Mouse (Mus musculus) spleen, postnatal 10 days (tissue): ENCODE results near the gene Arrdc2.
A peak's percentile ranks its signal among the peaks of the same experiment; 100 is the strongest.

ENCODE experiments used
- DNase-seq, 2 experiments: peaks; one replicate each; pipeline ENCODE4 v3.0.0; 2021 to 2022; ENCODE audit warnings: low spot score in 2 of 2

Gene Arrdc2

DNA sequence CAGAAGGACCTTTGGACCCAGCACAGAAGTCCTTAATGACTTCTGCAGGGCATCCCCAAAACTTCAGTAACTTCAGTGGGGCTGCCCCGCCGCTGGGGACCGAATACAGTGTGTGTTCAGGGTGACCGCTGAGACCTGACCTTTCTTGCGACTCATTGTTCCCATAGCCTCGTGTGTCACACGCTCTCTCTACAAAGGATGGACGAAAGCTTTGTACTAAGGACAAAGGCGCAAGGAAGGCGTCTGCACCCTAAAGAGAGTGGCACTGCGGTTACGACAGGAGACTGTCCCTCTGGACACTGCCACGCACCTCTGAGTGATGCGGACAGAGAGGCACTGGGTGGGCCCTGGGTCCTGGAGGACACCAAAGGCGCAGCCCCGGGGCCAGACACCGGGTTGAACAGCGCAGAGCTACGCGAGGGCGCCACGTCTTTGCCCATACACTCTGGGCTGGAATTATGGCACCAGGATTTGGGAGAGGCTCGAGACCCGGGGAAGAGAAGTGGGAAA, 25.2 kb upstream of the Arrdc2 start:
- DNase-seq: peak in 1 of 2 experiments; percentile 44

- peak in 1 of 2 experiments; percentile 38 for DNase-seq
Measured at GRCm38 (mm10) chr8:70863956-70864711, 24.6 kb upstream of the Arrdc2 start.

DNA sequence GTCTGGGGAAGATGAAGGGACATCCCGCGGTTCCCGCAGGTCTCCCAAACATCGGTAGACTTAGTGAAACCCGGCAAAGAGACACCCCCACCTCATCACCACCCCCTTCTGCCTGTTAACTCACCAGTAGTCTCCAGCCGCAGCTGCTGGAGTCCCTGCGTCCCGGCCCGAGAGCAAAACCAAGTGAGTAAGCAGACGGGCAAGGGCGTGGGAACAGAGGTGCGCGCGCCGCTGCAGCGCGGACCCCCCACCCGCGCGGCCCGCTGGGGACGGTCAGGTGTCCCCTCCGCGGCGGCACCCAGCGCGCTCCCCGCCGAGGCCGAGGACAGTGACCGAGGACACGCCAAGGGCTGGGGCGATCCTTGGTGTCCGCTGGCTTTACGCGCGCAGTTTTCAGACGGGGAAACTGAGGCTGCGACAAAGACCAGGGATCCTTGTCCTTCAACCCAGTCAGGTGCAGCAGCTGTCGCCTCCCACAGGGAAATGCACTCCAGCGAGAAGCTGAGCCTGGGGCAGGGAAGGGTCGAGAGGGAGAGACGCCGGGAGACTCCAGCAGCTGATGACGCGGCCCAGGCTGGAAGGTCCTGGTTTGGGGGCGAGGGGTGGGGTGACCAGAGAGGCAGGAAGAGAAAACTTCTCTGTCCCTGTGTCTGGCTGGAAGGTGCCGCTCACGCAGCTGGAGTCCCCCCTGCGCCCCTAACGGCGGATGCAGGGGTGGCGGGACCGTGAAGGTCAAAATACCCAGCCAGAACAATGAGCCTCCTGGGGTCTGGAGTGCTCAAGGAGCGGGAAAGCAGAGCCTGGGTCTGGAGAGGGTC, 23.5 kb upstream of the Arrdc2 start, which contains the start of gene Kcnn1:
Gene Kcnn1, minus strand, starts transcription at position 435 of the 818 bp plus-strand sequence.
- no peak for DNase-seq

GRCm38 (mm10) chr8:70857516-70857915, 18.0 kb upstream of the Arrdc2 start:
- no peak for DNase-seq

GRCm38 (mm10) chr8:70856541-70857197, 17.1 kb upstream of the Arrdc2 start:
- DNase-seq: peak in 1 of 2 experiments; percentile 73

- DNase-seq: no peak
Measured at GRCm38 (mm10) chr8:70856028-70856427, 16.5 kb upstream of the Arrdc2 start.

DNA sequence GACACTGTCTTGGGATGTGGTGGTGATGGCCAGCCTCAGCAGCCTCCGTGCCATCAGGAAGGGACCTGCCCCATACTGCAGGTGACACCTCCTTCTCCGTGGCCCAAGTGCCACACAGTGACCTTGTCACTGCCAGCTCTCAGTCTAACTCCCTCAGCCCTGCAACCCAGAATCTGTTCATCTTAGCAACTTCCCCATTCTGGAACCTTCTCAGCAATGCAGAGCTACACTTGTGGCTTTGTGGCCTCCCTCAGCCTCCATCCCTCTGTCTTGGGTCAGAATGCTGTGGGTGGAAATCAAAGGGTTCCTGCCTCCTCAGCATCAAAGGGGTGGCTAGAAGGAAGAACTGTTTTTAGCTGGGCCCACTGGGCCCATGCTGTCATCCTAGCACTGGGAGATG, 14.3 kb upstream of the Arrdc2 start:
- no peak for DNase-seq

GRCm38 (mm10) chr8:70852595-70853231, 13.2 kb upstream of the Arrdc2 start:
- DNase-seq: no peak

- DNase-seq: no peak
Measured at GRCm38 (mm10) chr8:70851837-70852236, 12.3 kb upstream of the Arrdc2 start.

DNA sequence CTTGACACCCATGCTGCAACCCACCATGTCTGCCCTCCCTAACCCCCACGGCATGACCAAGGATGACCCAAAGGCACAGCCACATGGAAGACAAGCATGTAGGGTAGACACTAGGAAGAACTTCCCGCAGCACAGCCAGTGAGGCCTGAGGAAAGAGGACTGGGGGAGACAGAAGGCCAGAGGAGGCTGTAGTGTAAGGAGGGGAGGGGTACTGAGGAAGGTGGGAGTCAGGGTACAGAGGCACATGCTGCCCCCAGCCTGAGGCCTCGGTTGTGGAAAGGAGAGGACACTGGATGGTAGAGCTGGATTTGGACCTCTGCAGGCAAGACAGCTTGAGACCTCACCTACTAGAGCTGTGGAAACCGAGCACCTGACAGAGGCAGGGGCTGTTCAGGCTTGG, 11.4 kb upstream of the Arrdc2 start:
- no peak for DNase-seq

DNA sequence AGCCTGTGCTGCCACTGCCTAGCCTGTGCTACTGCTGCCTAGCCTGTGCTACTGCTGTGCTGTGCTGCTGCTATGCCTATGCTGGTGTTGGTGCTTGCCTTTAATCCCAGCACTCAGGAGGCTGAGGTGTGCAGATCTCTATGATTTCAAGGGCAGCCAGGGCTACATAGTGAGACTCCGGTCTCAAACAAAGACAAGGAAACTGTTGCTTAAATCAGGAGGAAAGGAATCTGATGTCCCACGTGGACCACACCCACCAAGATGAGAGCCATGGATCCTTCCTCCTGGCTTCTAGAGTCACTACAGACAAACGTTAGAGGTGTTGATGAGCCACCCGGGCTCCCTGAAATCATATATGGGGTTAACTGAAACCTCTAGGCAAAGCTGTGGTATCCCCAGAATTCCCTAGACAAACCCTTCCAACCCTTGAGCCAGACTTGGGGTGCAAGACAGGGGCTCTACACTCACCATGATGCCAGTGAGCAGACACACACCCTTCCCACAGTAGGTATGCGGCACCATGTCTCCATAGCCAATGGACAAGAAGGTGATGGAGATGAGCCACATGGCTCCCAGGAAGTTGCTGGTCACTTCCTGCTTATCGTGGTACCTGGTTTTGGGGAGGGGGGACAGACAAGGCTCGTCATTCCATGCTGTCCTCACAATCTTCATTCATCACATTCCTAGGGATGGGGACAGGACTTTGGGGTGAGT, 10.8 kb upstream of the Arrdc2 start:
- no peak for DNase-seq

GRCm38 (mm10) chr8:70849333-70849990, 9.9 kb upstream of the Arrdc2 start:
- no peak for DNase-seq

DNA sequence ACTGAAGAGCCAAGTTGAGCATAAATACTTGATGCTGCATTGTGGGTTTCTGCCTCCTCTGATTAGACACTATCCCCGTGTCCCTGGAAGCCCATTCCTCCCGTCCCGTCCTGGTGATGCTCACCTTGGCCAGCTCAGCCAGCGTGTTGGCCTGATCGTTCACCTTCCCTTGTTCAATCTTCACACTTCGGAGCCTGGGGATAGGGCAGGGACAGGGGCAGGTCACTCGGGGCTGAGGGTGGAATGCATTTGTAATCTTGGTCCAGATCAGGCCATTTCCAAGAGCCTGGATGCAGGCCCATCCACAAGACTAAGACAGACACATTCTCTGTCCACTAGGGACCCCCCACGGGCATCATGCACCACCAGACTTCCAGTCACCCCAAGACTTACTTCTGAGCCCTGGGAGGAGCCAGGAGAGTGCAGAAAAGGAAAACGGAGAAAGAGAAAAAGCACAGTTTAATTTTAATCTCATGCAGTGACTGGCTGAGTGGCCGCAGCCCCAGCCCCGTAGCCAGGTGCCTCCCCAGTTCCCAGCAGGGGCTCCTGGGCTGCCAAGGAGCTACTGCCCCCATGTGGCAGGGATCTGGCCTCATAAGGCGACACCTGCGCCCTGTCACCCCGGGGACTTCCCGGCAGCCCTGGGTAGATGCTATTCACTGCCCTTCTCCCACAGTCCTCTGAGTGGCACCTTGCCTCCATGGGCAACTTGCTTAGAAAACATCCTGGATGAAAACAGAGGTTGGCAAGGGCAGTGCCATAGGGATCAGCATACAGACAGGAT, 7.0 kb upstream of the Arrdc2 start:
- DNase-seq: peak in 1 of 2 experiments; percentile 67

- no peak for DNase-seq
Measured at GRCm38 (mm10) chr8:70845108-70845507, 5.6 kb upstream of the Arrdc2 start.

- peak; percentile 97 for DNase-seq
Measured at GRCm38 (mm10) chr8:70844523-70844922, 5.0 kb upstream of the Arrdc2 start.

DNA sequence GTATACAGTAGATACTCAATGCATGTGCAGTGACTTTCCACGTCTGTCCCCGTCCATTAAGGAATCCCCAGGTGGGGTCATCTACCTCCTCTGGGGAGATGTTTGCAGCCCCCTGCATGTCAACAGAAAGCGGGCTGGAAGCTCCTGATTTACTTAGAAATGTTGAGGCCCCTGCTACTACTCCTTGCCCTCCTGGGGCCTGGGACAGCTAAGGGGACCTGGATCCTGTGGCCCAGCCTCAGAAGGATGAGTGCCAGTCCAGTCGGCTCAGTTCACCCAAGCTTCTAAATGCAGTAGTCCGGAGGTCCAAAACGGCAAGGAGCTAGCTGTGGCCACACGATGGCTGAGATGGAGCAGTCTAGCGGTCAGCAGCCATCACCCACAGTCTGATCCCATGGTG, 4.4 kb upstream of the Arrdc2 start:
- peak in 1 of 2 experiments; percentile 43 for DNase-seq

- DNase-seq: peak; percentile 69 to 73
Measured at GRCm38 (mm10) chr8:70843214-70843773, 3.8 kb upstream of the Arrdc2 start.

DNA sequence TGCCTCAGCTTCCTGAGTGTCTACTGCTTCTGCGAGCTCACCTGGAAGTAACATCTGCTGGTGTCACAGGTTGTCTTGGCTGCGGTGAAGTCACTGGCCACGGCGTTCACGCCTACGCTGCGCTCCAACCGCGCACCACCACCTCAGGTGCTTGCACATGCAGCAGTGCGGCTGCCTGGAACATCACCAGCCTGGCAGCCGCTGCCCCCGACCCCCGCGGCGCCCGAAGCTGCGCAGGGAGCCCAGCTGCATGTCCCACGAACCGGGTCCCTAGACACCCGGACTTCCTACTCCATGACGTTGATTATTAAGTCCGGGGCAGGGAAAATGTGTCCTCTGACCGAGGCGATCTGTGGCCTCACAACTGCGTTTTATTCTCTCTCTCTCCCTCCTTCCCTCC, 3.0 kb upstream of the Arrdc2 start:
- DNase-seq: no peak
